Mouse (Mus musculus): Measurements from ENCODE around the gene Tpt1. TPM values are rescaled to one million over a fixed set of nuclear protein-coding genes. Genes with fewer than 3 reads are reported as not detected.

Tpt1 gene
- 478 and 593 TPM in 2 replicates for polyA plus RNA-seq (2012; rRNA removed)

DNA sequence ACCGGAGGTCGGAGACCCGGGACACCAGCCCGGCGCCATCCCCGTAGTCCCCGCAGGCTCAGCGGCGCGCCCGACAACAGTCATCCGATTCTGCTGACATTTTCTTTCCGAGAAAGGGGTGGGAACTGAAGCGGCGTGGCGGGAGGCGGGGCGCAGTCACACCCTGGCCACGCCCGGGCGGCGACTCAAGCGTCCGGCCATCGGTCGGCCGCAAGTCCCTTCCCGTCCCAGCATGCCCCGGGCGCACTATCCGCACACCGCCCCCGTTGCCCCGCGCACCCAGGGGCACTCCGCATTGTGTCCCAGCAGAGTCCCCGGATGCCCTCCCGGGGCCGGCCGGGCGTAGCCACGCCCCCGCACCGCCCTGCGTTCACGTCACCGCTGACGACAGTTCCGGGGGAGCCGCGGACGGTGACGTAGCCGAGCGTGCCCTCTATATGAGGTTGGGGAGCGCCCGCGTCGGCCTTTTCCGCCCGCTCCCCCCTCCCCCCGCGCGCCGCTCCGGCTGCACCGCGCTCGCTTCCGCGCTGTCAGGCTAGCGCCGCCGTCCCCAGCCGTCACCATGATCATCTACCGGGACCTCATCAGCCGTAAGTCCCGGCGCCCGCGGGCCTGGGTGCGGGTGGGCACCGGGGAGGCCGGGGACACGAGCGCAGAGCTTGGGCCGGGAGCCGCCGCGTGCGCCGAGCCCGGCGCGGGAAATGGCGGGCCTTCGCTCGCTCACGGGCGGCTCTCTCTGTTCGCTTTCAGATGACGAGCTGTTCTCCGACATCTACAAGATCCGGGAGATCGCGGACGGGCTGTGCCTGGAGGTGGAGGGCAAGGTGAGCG is at the start of gene Tpt1:
TSS of gene Tpt1 (plus strand) at position 227 of the 831 bp plus-strand sequence.
- peak within 1 kb of the TSS; percentile 95 for H3K4me3 ChIP-seq (ENCODE audit: control insufficient read depth, low read depth, low read length)
- H3K4me1 ChIP-seq (ENCODE audit: control insufficient read depth, insufficient read depth, low read length), result no peaks in the 10 kb centered on the region
- no peaks in the 10 kb centered on the region for H3K27me3 ChIP-seq (ENCODE audit: control insufficient read depth, insufficient read depth, low read length)
- no peaks in the 10 kb centered on the region; the same call in 1 of the 2 replicates for H3K36me3 ChIP-seq (ENCODE audit: control insufficient read depth, insufficient read depth, low read length)
- peak; percentile 95 for TF ChIP-seq POLR2A (IDR thresholded peaks at IDR 0.05; ENCODE audit: control insufficient read depth, low read depth, low read length)
- 0 out of 2 replicates have a peak, but pooled peaks have one; percentile 1 for TF ChIP-seq CTCF (IDR thresholded peaks at IDR 0.05; ENCODE audit: control insufficient read depth, insufficient read depth, insufficient replicate concordance, low read depth, low read length)
- H3K27ac ChIP-seq (ENCODE audit: control insufficient read depth, insufficient read depth, low read depth, low read length), result peak within 1 kb of the TSS; percentile 97

DNA sequence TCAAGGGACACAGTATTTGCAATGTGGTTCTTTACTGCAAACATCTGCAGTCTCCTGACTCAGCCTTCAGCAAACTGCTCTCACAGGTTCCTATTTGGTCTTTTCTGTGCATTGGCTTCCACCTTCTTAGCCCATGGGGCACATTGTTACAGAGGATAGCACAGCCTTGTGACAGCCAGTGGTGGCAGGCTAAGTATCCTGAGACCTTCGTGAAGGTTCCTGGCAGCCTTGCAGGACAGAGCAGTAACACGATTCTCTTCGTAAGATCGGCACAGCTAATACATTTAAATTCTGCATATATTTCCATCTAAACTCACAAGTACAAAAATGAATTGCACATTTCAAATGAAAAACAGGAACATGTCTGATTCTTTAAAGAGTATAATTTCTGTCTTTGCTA is 49.0 kb upstream of the Tpt1 start:
- Histone ChIP-seq H3K27ac (ENCODE audit: control insufficient read depth, insufficient read depth, low read depth, low read length) (no peak overlapping the region), H3K36me3 (ENCODE audit: control insufficient read depth, insufficient read depth, low read length) (no peaks in the 10 kb centered on the region), H3K27me3 (ENCODE audit: control insufficient read depth, insufficient read depth, low read length) (no peaks in the 10 kb centered on the region), H3K4me1 (ENCODE audit: control insufficient read depth, insufficient read depth, low read length) (no peaks in the 10 kb centered on the region), H3K4me3 (ENCODE audit: control insufficient read depth, low read depth, low read length) (no peak overlapping the region)
- TF ChIP-seq POLR2A (IDR thresholded peaks at IDR 0.05; ENCODE audit: control insufficient read depth, low read depth, low read length) (no peak), CTCF (IDR thresholded peaks at IDR 0.05; ENCODE audit: control insufficient read depth, insufficient read depth, insufficient replicate concordance, low read depth, low read length) (no peak)

- Histone ChIP-seq H3K27ac (ENCODE audit: control insufficient read depth, insufficient read depth, low read depth, low read length) (no peak overlapping the region), H3K27me3 (ENCODE audit: control insufficient read depth, insufficient read depth, low read length) (no peaks in the 10 kb centered on the region), H3K4me3 (ENCODE audit: control insufficient read depth, low read depth, low read length) (no peak overlapping the region), H3K36me3 (ENCODE audit: control insufficient read depth, insufficient read depth, low read length) (no peaks in the 10 kb centered on the region), H3K4me1 (ENCODE audit: control insufficient read depth, insufficient read depth, low read length) (peaks cover 4% of the 10 kb centered on the region)
- TF ChIP-seq POLR2A (IDR thresholded peaks at IDR 0.05; ENCODE audit: control insufficient read depth, low read depth, low read length) (no peak), CTCF (IDR thresholded peaks at IDR 0.05; ENCODE audit: control insufficient read depth, insufficient read depth, insufficient replicate concordance, low read depth, low read length) (no peak)
These were observed 47.0 kb upstream of the Tpt1 start for GRCm38 (mm10) chr14:75797769-75798386.

DNA sequence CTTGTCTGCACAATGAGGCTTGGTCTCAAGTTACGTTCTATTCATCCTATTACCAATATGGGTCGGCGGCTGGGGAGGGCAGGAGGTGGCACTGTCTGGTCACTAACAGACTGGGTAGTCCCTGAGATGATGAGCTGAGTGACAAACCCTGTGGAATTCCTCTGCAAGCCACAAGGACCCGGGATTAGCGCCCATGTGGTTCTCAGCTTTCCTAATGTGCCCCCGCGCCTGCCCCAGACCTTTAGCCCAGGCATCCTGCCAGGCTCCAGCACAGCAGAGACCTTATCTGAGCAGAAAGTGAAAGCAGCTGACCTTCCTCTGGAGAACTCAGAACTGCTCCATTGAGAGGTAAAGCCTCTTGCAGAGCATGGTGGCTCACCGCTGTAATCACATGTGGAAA is 37.1 kb upstream of the Tpt1 start:
- Histone ChIP-seq H3K4me1 (ENCODE audit: control insufficient read depth, insufficient read depth, low read length) (peaks cover 9% of the 10 kb centered on the region), H3K27me3 (ENCODE audit: control insufficient read depth, insufficient read depth, low read length) (no peaks in the 10 kb centered on the region), H3K36me3 (ENCODE audit: control insufficient read depth, insufficient read depth, low read length) (no peaks in the 10 kb centered on the region), H3K27ac (ENCODE audit: control insufficient read depth, insufficient read depth, low read depth, low read length) (no peak overlapping the region), H3K4me3 (ENCODE audit: control insufficient read depth, low read depth, low read length) (no peak overlapping the region)
- no peak for TF ChIP-seq POLR2A (IDR thresholded peaks at IDR 0.05; ENCODE audit: control insufficient read depth, low read depth, low read length)
- TF ChIP-seq CTCF (IDR thresholded peaks at IDR 0.05; ENCODE audit: control insufficient read depth, insufficient read depth, insufficient replicate concordance, low read depth, low read length), result no peak

DNA sequence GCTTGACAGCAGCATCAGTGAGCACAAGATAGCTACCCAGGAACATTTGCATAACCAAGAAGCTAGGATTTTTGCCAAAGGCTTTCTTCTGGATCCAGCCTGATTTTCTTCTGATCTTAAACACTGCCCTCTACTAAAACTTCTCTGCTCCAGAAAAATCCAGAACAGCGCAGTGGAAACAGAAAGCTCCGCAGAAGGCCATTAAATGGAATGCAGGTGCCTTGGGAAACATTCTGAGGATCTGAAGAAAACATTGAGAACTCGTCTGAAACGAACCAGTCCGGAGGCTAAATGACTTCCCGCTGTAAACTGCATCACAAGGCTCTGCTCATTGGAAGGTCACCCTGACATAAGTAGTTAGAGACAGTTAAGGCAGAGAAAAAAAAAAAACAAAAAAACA is 35.0 kb upstream of the Tpt1 start:
- no peaks in the 10 kb centered on the region for H3K36me3 ChIP-seq (ENCODE audit: control insufficient read depth, insufficient read depth, low read length)
- no peak overlapping the region for H3K4me3 ChIP-seq (ENCODE audit: control insufficient read depth, low read depth, low read length)
- no peak overlapping the region for H3K27ac ChIP-seq (ENCODE audit: control insufficient read depth, insufficient read depth, low read depth, low read length)
- H3K27me3 ChIP-seq (ENCODE audit: control insufficient read depth, insufficient read depth, low read length), result no peaks in the 10 kb centered on the region
- TF ChIP-seq POLR2A (IDR thresholded peaks at IDR 0.05; ENCODE audit: control insufficient read depth, low read depth, low read length) (no peak), CTCF (IDR thresholded peaks at IDR 0.05; ENCODE audit: control insufficient read depth, insufficient read depth, insufficient replicate concordance, low read depth, low read length) (no peak)
- H3K4me1 ChIP-seq (ENCODE audit: control insufficient read depth, insufficient read depth, low read length), result peaks cover 3% of the 10 kb centered on the region

- H3K4me3 ChIP-seq (ENCODE audit: control insufficient read depth, low read depth, low read length), result no peak overlapping the region
- TF ChIP-seq CTCF (IDR thresholded peaks at IDR 0.05; ENCODE audit: control insufficient read depth, insufficient read depth, insufficient replicate concordance, low read depth, low read length), result no peak
- no peak for TF ChIP-seq POLR2A (IDR thresholded peaks at IDR 0.05; ENCODE audit: control insufficient read depth, low read depth, low read length)
- H3K27ac ChIP-seq (ENCODE audit: control insufficient read depth, insufficient read depth, low read depth, low read length), result no peak overlapping the region
- no peaks in the 10 kb centered on the region for H3K27me3 ChIP-seq (ENCODE audit: control insufficient read depth, insufficient read depth, low read length)
- no peaks in the 10 kb centered on the region for H3K36me3 ChIP-seq (ENCODE audit: control insufficient read depth, insufficient read depth, low read length)
- peaks cover 5% of the 10 kb centered on the region for H3K4me1 ChIP-seq (ENCODE audit: control insufficient read depth, insufficient read depth, low read length)
These were observed 26.4 kb upstream of the Tpt1 start for GRCm38 (mm10) chr14:75818528-75818927.

- Histone ChIP-seq H3K27me3 (ENCODE audit: control insufficient read depth, insufficient read depth, low read length) (no peaks in the 10 kb centered on the region), H3K4me3 (ENCODE audit: control insufficient read depth, low read depth, low read length) (no peak overlapping the region), H3K36me3 (ENCODE audit: control insufficient read depth, insufficient read depth, low read length) (no peaks in the 10 kb centered on the region), H3K4me1 (ENCODE audit: control insufficient read depth, insufficient read depth, low read length) (peaks cover 5% of the 10 kb centered on the region), H3K27ac (ENCODE audit: control insufficient read depth, insufficient read depth, low read depth, low read length) (no peak overlapping the region)
- TF ChIP-seq POLR2A (IDR thresholded peaks at IDR 0.05; ENCODE audit: control insufficient read depth, low read depth, low read length) (no peak), CTCF (IDR thresholded peaks at IDR 0.05; ENCODE audit: control insufficient read depth, insufficient read depth, insufficient replicate concordance, low read depth, low read length) (no peak)
These were observed 25.6 kb upstream of the Tpt1 start for GRCm38 (mm10) chr14:75819341-75819740.
